ENCODE assay signal across 8 mouse cellular contexts in genomic region chr8:111258010-111258630, GRCm38 (mm10). TPM values are rescaled to one million over a fixed set of nuclear protein-coding genes. Genes with fewer than 3 reads are reported as not detected.
DNase-seq lines count a peak whose midpoint lies in the region; ATAC-seq and TF ChIP-seq lines count a peak whose summit lies in the region.

No protein-coding gene starts in this region.

- no peaks in the 10 kb centered on the region for H3K4me1 ChIP-seq in liver, adult 2 months (ENCODE audit: control insufficient read depth, insufficient read depth, low read length)
- H3K4me1 ChIP-seq in hindbrain, embryonic 14.5 days (replicated peaks; ENCODE audit: control insufficient read depth, insufficient read depth, low read length) = peaks cover 13% of the 10 kb centered on the region
- peaks cover 8% of the 10 kb centered on the region; the same call in 1 of the 2 replicates for H3K4me1 ChIP-seq in midbrain, embryonic 12.5 days

- H3K27ac ChIP-seq in liver, adult 2 months (replicated peaks; ENCODE audit: insufficient read depth, low read depth, low read length) = peak overlapping the region; percentile 81
- H3K27ac ChIP-seq in hindbrain, embryonic 14.5 days = peak overlapping the region; percentile 99
- peak overlapping the region; percentile 98 for H3K27ac ChIP-seq in midbrain, embryonic 12.5 days (replicated peaks)

- H3K4me2 ChIP-seq in hindbrain, embryonic 14.5 days (replicated peaks) = peak overlapping the region; percentile 68
- H3K4me2 ChIP-seq in midbrain, embryonic 12.5 days (replicated peaks) = peak overlapping the region; percentile 52

- peak overlapping the region; percentile 93 for H3K9ac ChIP-seq in liver, adult 2 months (ENCODE audit: low read depth, low read length)
- H3K9ac ChIP-seq in hindbrain, embryonic 14.5 days = peak overlapping the region; percentile 96
- H3K9ac ChIP-seq in midbrain, embryonic 12.5 days (replicated peaks) = peak overlapping the region; percentile 93

- no peaks in the 10 kb centered on the region for H3K36me3 ChIP-seq in liver, adult 2 months (ENCODE audit: control insufficient read depth, insufficient read depth, low read length)
- no peaks in the 10 kb centered on the region for H3K36me3 ChIP-seq in hindbrain, embryonic 14.5 days (replicated peaks; ENCODE audit: control insufficient read depth, insufficient read depth)
- 0 out of 2 replicates have a peak, but pooled peaks cover 5% of the 10 kb centered on the region for H3K36me3 ChIP-seq in midbrain, embryonic 12.5 days

- no peaks in the 10 kb centered on the region for H3K9me3 ChIP-seq in hindbrain, embryonic 14.5 days (ENCODE audit: control insufficient read depth, low read length)
- H3K9me3 ChIP-seq in midbrain, embryonic 12.5 days = no peaks in the 10 kb centered on the region

- peak overlapping the region; percentile 77 for H3K4me3 ChIP-seq in liver, adult 2 months (ENCODE audit: insufficient read depth, low read depth, low read length)
- H3K4me3 ChIP-seq in hindbrain, embryonic 14.5 days (replicated peaks; ENCODE audit: low read length) = peak overlapping the region; percentile 87
- peak overlapping the region; percentile 79 for H3K4me3 ChIP-seq in midbrain, embryonic 12.5 days

- WGBS in liver, adult 2 months = under 1% methylated on average over 26 of the region's 26 CpGs
- WGBS in hindbrain, embryonic 14.5 days = under 1% methylated on average over 26 of the region's 26 CpGs
- under 1% methylated on average over 26 of the region's 26 CpGs for WGBS in midbrain, embryonic 12.5 days

- H3K79me2 ChIP-seq in liver, adult 2 months (ENCODE audit: control insufficient read depth, insufficient read depth, low read length) = peaks cover 17% of the 10 kb centered on the region; the same call in 1 of the 2 replicates

- H3K27me3 ChIP-seq in liver, adult 2 months (ENCODE audit: control insufficient read depth, insufficient read depth, low read length) = no peaks in the 10 kb centered on the region
- no peaks in the 10 kb centered on the region for H3K27me3 ChIP-seq in hindbrain, embryonic 14.5 days (ENCODE audit: control insufficient read depth, insufficient read depth, low read length)
- no peaks in the 10 kb centered on the region for H3K27me3 ChIP-seq in midbrain, embryonic 12.5 days

- peak; percentile 7 for ATAC-seq in common myeloid progenitor, adult 5-6 weeks (replicated peaks; ENCODE audit: low read depth, poor library complexity, severe bottlenecking)
- ATAC-seq in hindbrain, embryonic 14.5 days (ENCODE audit: low FRiP score) = peak; percentile 57
- ATAC-seq in midbrain, embryonic 12.5 days (ENCODE audit: low FRiP score, low read depth) = peak; percentile 63; the same call in 1 of the 2 replicates

- DNase-seq in liver, adult 2 months (ENCODE audit: extremely low read depth, low read depth, low spot score) = peak; percentile 51
- no peak for DNase-seq in liver
- DNase-seq in hindbrain, embryonic 14.5 days (ENCODE audit: low spot score) = peak; percentile 40
- DNase-seq in adrenal gland, postnatal 36 days = no peak
- DNase-seq in urinary bladder, postnatal 25 days (ENCODE audit: low spot score) = no peak
- DNase-seq in adrenal gland, postnatal 10 days = no peak

- no peak for TF ChIP-seq CTCF in liver, adult 2 months (IDR thresholded peaks at IDR 0.05; ENCODE audit: low read depth, low read length)

- TF ChIP-seq POLR2A in liver, adult 2 months (IDR thresholded peaks at IDR 0.05; ENCODE audit: extremely low read depth, insufficient read depth, low read length) = no peak

RNA-seq across cellular contexts. Expression of gene Glg1, which starts 0.9 kb away (rescaled TPM):
- 13.5 and 18.1 TPM in 2 replicates for total RNA-seq in liver, adult 2 months (2014; rRNA removed)
- 10.1 and 12.0 TPM in 2 replicates for polyA plus RNA-seq in liver, adult 2 months (2012; rRNA removed)
- total RNA-seq in common myeloid progenitor, adult 5-6 weeks (2017) = 55.1 and 65.2 TPM in 2 replicates
- polyA plus RNA-seq in hindbrain, embryonic 14.5 days (2014; fragmentation: Nextera tagmentation; extraction: Ambion mirVana) = 85.8 and 89.0 TPM in 2 replicates
- 94.2 and 108 TPM in 2 replicates for polyA plus RNA-seq in midbrain, embryonic 12.5 days (2016; fragmentation: Nextera tagmentation; extraction: Ambion mirVana)
- 100 to 1,000 TPM; 116 to 123 TPM for total RNA-seq in adrenal gland, postnatal 36 days (2021)
- total RNA-seq in adrenal gland, postnatal 10 days (2021) = 10 to 100 TPM; 79.4 to 92.1 TPM

RNA-seq across cellular contexts. Expression of gene Rfwd3, which starts 41.9 kb away (rescaled TPM):
- 12.2 and 14.0 TPM in 2 replicates for total RNA-seq in liver, adult 2 months (2014; rRNA removed)
- polyA plus RNA-seq in liver, adult 2 months (2012; rRNA removed) = 4.9 and 6.3 TPM in 2 replicates
- 63.4 and 74.0 TPM in 2 replicates for total RNA-seq in common myeloid progenitor, adult 5-6 weeks (2017)
- 24.9 and 30.0 TPM in 2 replicates for polyA plus RNA-seq in hindbrain, embryonic 14.5 days (2014; fragmentation: Nextera tagmentation; extraction: Ambion mirVana)
- 73.0 and 74.4 TPM in 2 replicates for polyA plus RNA-seq in midbrain, embryonic 12.5 days (2016; fragmentation: Nextera tagmentation; extraction: Ambion mirVana)
- total RNA-seq in adrenal gland, postnatal 36 days (2021) = 10 to 100 TPM; 48.8 to 72.7 TPM
- 10 to 100 TPM; 38.5 to 53.0 TPM for total RNA-seq in adrenal gland, postnatal 10 days (2021)

Comparison
In these comparisons a context has a peak if more than half of its experiments do, and no peak if none do; other contexts are left out.
1. DNase-seq: peak in liver, adult 2 months (single experiment) and hindbrain, embryonic 14.5 days (single experiment); none in liver (single experiment), adrenal gland, postnatal 36 days (0 of 2), urinary bladder, postnatal 25 days (single experiment) and adrenal gland, postnatal 10 days (single experiment).
2. ATAC-seq: peak in every context shown above with its lines; median percentile 63 in midbrain, embryonic 12.5 days; 57 in hindbrain, embryonic 14.5 days; 7 in common myeloid progenitor, adult 5-6 weeks.
3. Peak in every context shown above with its lines, with median percentiles within 50 percentile points of each other: H3K27ac ChIP-seq, H3K4me3 ChIP-seq and H3K9ac ChIP-seq.